Mouse (Mus musculus) hindbrain, embryonic 11.5 days (tissue): ENCODE data around the gene Clic4. TPM values are rescaled to one million over a fixed set of nuclear protein-coding genes. Genes with fewer than 3 reads are reported as not detected.

Source experiments
- ATAC-seq: fragments of 200-750 bp; cut with Nextera tagmentation; 2 replicates; pipeline ENCODE4 v1.8.0; 2017; ENCODE audit warnings: mild to moderate bottlenecking, moderate TSS enrichment, moderate library complexity; ENCODE audit not compliant: low FRiP score
- DNase-seq: peaks from one replicate; pipeline ENCODE4 v3.0.0-alpha.2; 2015; ENCODE audit warnings: low spot score
- H3K27ac ChIP-seq: fragments of 300-500 bp; sonication (generic); 2 replicates; pipeline ENCODE4 v1.5.1; 2014; ENCODE audit warnings: mild to moderate bottlenecking, low read depth, low read length
- H3K27me3 ChIP-seq: fragments of 300-500 bp; sonication (generic); 2 replicates; pipeline ENCODE4 v1.6.1; 2014; ENCODE audit warnings: mild to moderate bottlenecking, low read length, moderate library complexity, mixed read lengths; ENCODE audit not compliant: control insufficient read depth, insufficient read depth
- H3K36me3 ChIP-seq: fragments of 300-500 bp; sonication (generic); 2 replicates; pipeline ENCODE4 v1.6.1; 2014; ENCODE audit warnings: mild to moderate bottlenecking, low read length, moderate library complexity, mixed read lengths; ENCODE audit not compliant: control insufficient read depth, insufficient read depth
- H3K4me1 ChIP-seq: fragments of 300-500 bp; sonication (generic); replicated peaks from 2 replicates; pipeline ENCODE4 v1.6.1; 2014; ENCODE audit warnings: low read length, mixed read lengths; ENCODE audit not compliant: control insufficient read depth, insufficient read depth
- H3K4me2 ChIP-seq: fragments of 300-500 bp; sonication (generic); replicated peaks from 2 replicates; pipeline ENCODE4 v1.6.1; 2014; ENCODE audit warnings: mild to moderate bottlenecking, low read depth, low read length
- H3K4me3 ChIP-seq: fragments of 300-500 bp; sonication (generic); 2 replicates; pipeline ENCODE4 v1.5.1; 2014; ENCODE audit warnings: low read depth, low read length
- H3K9ac ChIP-seq: fragments of 300-500 bp; sonication (generic); 2 replicates; pipeline ENCODE4 v1.6.1; 2014; ENCODE audit warnings: low read depth, low read length
- H3K9me3 ChIP-seq: fragments of 300-500 bp; sonication (generic); 2 replicates; pipeline ENCODE4 v1.6.1; 2016; ENCODE audit warnings: low read length; ENCODE audit not compliant: control insufficient read depth
- WGBS: fragments of 180-500 bp; shearing (Covaris S2); extraction: QIAGEN DNeasy Blood & Tissue Kit; methylation state at CpG from one replicate; pipeline ENCODE4 v1.1.7; 2014; 5-methylcytosine and 5-hydroxymethylcytosine counted together
- polyA plus RNA-seq: library from polyadenylated mRNA; unstranded; fragments of >200 nt; fragmentation: Nextera tagmentation; extraction: Ambion mirVana; gene quantifications from 2 replicates; pipeline ENCODE4 v1.2.1, GENCODE M21; 2014

Clic4 gene
- polyA plus RNA-seq, 1 experiment from 2014 or later = 109 TPM

DNA sequence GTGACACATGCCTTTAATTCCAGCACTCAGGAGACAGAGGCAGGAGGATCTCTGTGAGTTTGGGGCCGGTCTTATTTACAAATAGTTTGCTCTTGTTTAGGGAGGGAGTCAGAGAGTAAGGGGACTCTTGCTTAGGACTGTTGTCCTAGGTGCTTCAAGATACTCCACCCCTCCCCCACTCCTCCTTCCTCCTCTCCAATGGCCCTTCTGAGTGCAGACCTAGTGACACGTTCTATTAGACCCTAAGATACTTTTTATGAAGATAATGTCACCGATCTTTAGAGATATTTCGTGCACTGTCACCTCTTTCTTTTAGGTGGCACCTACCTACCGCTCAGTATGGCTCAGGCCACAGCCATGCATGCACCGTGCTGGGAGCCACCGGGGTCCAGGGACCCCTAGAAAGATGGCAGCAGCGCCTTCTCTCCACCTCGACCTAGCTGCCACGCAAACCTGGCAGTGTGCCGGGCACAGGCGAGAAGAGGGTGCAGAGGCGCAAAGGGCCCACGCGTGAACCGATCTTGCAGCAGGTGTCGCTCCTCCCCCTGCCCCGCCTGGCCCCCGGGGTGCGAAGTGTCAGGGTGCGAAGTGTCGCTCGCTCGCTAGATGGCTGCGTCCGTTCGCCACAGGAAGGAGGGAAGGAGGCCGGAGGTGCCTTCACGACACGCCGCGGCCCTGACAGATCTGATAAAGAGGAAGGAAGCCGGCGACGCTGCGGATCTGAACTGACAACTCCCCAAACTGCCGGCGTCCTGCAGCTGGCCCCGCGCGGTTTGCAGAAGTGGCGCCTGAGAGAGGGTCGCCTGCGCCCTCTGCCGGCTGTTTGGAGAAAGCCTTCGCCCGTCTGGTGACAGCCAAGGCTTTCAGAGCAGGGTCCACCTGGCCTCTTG lies 66.7 kb downstream of the Clic4 start:
- WGBS = 3% methylated on average over 47 of the region's 47 CpGs
- Histone ChIP-seq H3K4me2 (peak overlapping the region; percentile 58), H3K4me1 (peaks cover 2% of the 10 kb centered on the region; the same call in 1 of the 2 replicates), H3K27me3 (peaks cover 25% of the 10 kb centered on the region), H3K4me3 (peak overlapping the region; percentile 31), H3K9me3 (no peaks in the 10 kb centered on the region), H3K9ac (no peak overlapping the region), H3K27ac (no peak overlapping the region), H3K36me3 (no peaks in the 10 kb centered on the region)
- ATAC-seq (0 out of 2 replicates have a peak, but pooled peaks have one; percentile 38), DNase-seq (peak; percentile 92)

DNA sequence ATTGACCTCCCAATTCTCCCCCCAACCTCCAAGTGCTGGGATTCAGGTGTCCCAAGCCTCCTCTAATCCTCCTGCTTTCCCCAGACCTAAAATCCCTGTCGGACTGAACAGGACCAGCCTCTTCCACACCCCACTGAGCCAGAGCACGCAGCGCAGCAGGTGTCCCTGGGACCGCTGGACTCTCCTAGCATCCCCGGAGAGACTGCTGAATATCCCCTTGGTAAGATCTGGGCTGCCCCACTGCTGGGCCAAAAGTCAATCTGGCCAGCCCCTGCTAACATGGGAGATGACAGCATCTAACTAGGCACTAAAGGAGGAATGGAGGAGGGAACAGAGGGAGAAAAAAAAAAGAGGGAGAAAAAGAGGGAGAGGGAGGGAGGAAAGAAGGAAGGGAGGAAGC lies 67.4 kb downstream of the Clic4 start:
- DNase-seq = peak; percentile 17
- H3K9me3 ChIP-seq = no peaks in the 10 kb centered on the region
- 15% methylated on average over 5 of the region's 5 CpGs for WGBS
- H3K9ac ChIP-seq = no peak overlapping the region
- no peak overlapping the region for H3K27ac ChIP-seq
- peaks cover 2% of the 10 kb centered on the region; the same call in 1 of the 2 replicates for H3K4me1 ChIP-seq
- peaks cover 25% of the 10 kb centered on the region for H3K27me3 ChIP-seq
- no peaks in the 10 kb centered on the region for H3K36me3 ChIP-seq
- H3K4me3 ChIP-seq = no peak overlapping the region
- no peak for ATAC-seq
- H3K4me2 ChIP-seq = no peak overlapping the region

DNA sequence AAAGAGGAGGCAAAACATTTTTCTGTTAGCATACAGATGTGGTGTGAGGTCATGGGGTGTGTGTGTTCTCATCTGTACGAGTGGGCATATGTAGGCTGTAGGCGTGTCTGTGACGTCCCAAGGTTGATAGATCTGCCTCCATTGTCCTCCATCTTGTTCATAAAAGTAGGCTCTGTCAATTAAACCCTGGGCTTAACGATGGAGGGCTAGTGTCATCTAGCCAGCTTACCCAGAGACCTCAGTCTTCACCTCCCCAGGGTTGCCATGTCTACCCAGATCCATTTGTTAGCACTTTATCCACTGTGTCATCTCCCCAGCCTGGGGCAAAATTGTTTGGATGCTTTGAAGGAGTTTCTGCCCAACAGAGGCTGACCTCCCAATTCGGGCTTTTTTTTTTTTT lies 67.9 kb downstream of the Clic4 start:
- DNase-seq (no peak), ATAC-seq (no peak)
- peaks cover 25% of the 10 kb centered on the region for H3K27me3 ChIP-seq
- WGBS = 64% methylated on average over 5 of the region's 5 CpGs
- H3K4me3 ChIP-seq = no peak overlapping the region
- no peak overlapping the region for H3K9ac ChIP-seq
- H3K4me2 ChIP-seq = no peak overlapping the region
- peaks cover 2% of the 10 kb centered on the region; the same call in 1 of the 2 replicates for H3K4me1 ChIP-seq
- H3K27ac ChIP-seq = no peak overlapping the region
- no peaks in the 10 kb centered on the region for H3K36me3 ChIP-seq
- H3K9me3 ChIP-seq = no peaks in the 10 kb centered on the region

DNA sequence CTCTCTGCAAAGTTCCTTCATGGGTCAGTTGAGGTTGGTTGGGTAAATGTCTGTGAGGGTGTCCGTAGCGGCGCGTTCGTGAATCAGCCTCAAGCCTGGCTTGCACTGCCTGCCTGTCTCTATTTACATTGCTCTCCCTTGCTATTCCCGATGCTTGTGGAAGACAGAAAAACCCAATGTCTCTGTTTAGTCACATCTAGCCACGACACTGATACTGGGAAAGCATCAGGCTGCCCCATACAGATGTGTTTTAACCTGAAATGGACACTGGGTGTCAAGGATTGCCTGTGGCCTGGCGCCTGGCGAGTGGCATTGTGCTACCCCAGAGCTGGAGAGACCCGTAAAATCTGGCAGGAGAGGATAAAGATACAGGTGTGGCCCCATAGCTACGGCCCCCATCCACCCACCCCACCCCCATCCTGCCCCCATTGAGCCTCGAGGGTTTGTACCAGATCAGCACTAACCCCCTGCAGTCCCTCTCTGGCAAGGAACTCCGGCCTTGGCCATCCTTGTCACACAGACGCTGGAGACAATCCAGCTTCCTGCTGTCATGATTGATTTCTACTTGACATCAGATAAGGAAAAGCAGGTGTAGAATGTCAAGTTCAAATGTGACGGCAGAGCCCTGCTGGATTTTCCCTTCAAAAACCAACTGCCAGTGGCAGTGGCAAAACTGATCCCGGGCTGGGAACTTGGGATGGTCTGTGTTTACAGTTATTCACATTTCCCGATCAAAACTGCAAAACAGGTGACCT lies 68.6 kb downstream of the Clic4 start:
- Histone ChIP-seq H3K27me3 (peaks cover 25% of the 10 kb centered on the region), H3K4me2 (peak overlapping the region; percentile 19; the same call in 1 of the 2 replicates), H3K9ac (no peak overlapping the region), H3K4me3 (peak overlapping the region; percentile 14; the same call in 1 of the 2 replicates), H3K27ac (no peak overlapping the region), H3K36me3 (no peaks in the 10 kb centered on the region), H3K9me3 (no peaks in the 10 kb centered on the region), H3K4me1 (peaks cover 2% of the 10 kb centered on the region; the same call in 1 of the 2 replicates)
- 15% methylated on average over 17 of the region's 17 CpGs for WGBS
- DNase-seq = peak; percentile 35
- ATAC-seq = no peak

DNA sequence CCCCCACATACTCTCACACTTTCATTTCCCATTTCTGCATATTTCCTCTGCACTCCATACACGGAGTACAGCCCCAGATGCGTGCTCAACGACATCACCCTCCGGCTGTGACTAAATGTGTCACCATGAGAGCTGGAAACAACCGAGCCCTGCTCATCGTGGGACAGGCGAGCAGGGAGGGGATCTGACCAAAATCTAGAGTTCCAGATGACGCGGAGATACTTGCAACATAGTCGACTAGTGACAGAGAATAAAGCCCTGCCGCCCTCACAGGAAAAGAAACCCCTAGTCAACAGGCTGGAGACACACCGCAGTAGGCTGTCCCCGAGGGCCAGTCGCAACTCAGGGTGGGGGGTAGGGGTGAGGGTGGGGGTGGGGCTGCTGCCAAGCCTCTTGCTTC lies 69.3 kb downstream of the Clic4 start:
- Histone ChIP-seq H3K4me3 (peak overlapping the region; percentile 14), H3K36me3 (no peaks in the 10 kb centered on the region), H3K4me2 (peak overlapping the region; percentile 19), H3K9ac (no peak overlapping the region), H3K4me1 (peaks cover 2% of the 10 kb centered on the region; the same call in 1 of the 2 replicates), H3K27me3 (peaks cover 25% of the 10 kb centered on the region), H3K27ac (no peak overlapping the region), H3K9me3 (no peaks in the 10 kb centered on the region)
- 15% methylated on average over 14 of the region's 14 CpGs for WGBS
- ATAC-seq = no peak
- DNase-seq = peak; percentile 18

DNA sequence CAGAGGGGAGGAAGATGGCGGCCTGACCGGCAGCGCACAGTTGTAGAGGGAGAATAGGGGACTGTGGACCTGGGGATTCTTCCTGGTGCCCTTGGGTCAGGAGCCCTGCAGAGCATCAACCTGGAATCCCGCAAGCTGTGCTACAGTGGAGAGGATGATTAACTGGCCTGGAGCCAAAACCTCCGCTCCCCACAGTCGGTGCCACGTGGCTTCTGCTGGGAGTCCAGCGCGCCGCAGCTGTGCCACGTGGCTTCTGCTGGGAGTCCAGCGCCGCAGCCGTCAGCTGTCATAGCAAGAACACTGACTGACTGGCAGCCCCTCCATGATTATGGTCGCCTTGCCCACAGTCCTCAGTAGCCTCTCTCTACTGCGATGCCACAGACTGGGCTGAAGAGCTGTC lies 70.8 kb downstream of the Clic4 start:
- Histone ChIP-seq H3K27ac (no peak overlapping the region), H3K9me3 (no peaks in the 10 kb centered on the region), H3K4me2 (no peak overlapping the region), H3K4me3 (no peak overlapping the region), H3K27me3 (peaks cover 25% of the 10 kb centered on the region), H3K9ac (no peak overlapping the region; the same call in 1 of the 2 replicates), H3K4me1 (peaks cover 2% of the 10 kb centered on the region; the same call in 1 of the 2 replicates), H3K36me3 (no peaks in the 10 kb centered on the region)
- DNase-seq (no peak), ATAC-seq (no peak)
- WGBS = 89% methylated on average over 16 of the region's 16 CpGs

DNA sequence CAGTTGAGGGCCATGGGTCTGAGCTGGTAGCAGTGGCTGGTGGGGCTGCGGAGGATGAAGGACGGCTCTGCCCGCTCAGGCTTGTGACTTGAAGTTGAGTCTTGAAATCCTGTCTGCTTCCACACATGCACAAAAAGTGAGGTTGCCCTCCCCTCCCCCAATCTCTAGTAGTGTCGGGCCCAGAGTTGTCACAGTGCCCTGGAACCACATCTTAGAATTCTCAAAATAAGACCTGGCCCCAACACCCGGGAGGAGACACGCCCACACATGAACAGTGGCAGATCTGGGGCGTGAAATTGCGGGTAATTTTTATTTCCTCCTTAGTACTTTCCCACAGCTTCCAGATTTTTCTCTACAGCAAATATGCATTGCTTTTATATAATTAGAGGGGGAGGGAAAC lies 74.8 kb downstream of the Clic4 start:
- DNase-seq = no peak
- Histone ChIP-seq H3K4me1 (no peaks in the 10 kb centered on the region), H3K27ac (no peak overlapping the region), H3K9ac (no peak overlapping the region), H3K36me3 (no peaks in the 10 kb centered on the region), H3K4me2 (no peak overlapping the region), H3K4me3 (no peak overlapping the region), H3K27me3 (no peaks in the 10 kb centered on the region), H3K9me3 (no peaks in the 10 kb centered on the region)
- 81% methylated on average over 8 of the region's 8 CpGs for WGBS
- ATAC-seq = no peak

DNA sequence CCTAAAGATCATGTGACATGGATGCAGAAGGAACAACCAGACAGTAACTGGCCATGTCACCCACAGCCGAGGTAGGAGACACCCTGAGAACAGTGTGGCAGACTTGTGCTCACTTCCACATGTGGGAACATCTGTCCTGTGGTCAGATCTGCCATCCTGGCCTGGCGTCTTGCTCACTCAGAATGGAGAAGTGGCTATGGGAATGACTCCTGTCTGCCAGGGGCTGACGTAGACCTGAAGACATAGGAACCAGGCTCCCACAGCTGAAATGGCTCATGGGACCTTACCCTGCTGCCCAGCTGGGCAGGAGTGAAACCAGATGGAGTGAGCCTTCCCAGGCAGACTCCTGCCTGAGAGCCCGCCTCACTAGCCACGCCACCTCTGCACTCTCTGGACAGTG lies 79.8 kb downstream of the Clic4 start:
- DNase-seq (no peak), ATAC-seq (no peak)
- Histone ChIP-seq H3K4me2 (no peak overlapping the region), H3K9me3 (no peaks in the 10 kb centered on the region), H3K9ac (no peak overlapping the region), H3K4me3 (no peak overlapping the region), H3K27ac (no peak overlapping the region), H3K27me3 (no peaks in the 10 kb centered on the region), H3K36me3 (no peaks in the 10 kb centered on the region), H3K4me1 (no peaks in the 10 kb centered on the region)
- WGBS = 82% methylated on average over 5 of the region's 5 CpGs
